Mouse (Mus musculus): ENCODE measurements around the gene Nxph4. TPM values are rescaled to one million over a fixed set of nuclear protein-coding genes. Genes with fewer than 3 reads are reported as not detected.
A peak's percentile ranks its signal among the peaks of the same experiment; 100 is the strongest.

The Nxph4 gene
- polyA plus RNA-seq, 1 experiment from 2014 or later, result 109 TPM

DNA sequence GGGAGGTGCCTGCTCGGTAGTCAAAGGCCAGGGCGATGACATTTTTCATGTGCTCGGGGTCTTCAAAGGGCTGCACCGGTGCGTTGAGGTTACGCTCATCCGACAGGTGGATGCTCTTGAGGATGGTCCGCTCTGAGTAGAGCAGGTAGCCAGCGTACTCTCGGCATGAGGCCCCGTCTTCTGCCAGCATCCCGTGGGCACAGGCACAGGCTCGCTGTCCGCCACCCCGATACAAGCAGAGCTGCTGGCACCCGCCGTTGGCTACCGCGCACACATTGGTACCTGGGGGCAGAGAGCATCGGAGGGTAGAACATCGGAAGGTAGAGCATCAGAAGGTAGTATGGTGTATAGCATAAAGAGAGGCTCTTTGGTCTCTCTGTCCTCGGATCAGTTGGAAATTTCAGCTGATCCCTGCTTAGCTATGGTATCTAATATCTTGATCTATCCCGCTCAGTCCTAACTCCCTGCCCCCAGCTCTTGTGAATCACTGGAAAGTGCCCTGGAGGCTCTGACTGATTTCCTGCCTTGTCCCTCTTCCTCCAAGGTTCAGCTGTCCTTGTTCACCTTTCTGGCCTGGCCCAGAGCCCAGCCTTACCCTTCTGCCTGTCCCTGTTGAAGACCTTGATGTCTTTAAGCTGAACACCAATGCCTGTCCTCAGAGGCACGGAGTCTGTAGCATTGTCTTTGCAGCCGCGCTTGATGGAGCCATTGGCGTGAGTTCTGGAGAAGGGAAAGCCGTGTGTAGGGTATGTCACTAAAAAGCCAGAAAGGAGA is 32.4 kb upstream of the Nxph4 start:
- WGBS, result 95% methylated on average over 28 of the region's 28 CpGs
- H3K36me3 ChIP-seq, result peaks cover 84% of the 10 kb centered on the region
- H3K4me1 ChIP-seq, result peaks cover 5% of the 10 kb centered on the region; the same call in 1 of the 2 replicates
- no peak overlapping the region for H3K9ac ChIP-seq
- no peak overlapping the region for H3K4me2 ChIP-seq (replicated peaks)
- H3K9me3 ChIP-seq (replicated peaks), result no peaks in the 10 kb centered on the region
- no peak overlapping the region for H3K4me3 ChIP-seq
- no peak for ATAC-seq (ENCODE audit: low FRiP score)
- H3K27me3 ChIP-seq, result no peaks in the 10 kb centered on the region
- H3K27ac ChIP-seq, result no peak overlapping the region

DNA sequence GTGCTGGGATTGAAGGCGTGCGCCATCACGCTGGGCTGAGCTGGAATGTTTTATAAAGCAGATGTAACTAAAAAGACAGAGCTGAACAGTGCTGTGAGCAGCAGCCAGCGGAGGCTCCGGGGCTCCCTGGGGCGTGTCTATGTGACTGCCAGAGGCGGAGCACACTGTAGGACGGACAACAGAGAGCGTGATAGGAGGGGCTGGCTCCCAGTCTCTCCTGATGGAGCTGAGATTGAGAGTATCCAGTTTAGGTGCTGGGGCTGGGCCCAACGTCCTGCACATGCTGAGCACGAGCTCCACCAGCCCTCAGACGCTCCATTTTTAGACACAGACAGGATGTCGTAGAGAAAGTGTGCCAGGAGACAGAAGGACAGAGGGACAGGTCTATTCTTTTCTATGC is 29.9 kb upstream of the Nxph4 start:
- Histone ChIP-seq H3K4me2 (replicated peaks) (no peak overlapping the region), H3K27me3 (no peaks in the 10 kb centered on the region), H3K9me3 (replicated peaks) (no peaks in the 10 kb centered on the region), H3K27ac (0 out of 2 replicates have a peak overlapping the region, but pooled peaks have one; percentile 3), H3K4me1 (peaks cover 5% of the 10 kb centered on the region; the same call in 1 of the 2 replicates), H3K4me3 (no peak overlapping the region), H3K9ac (no peak overlapping the region; the same call in 1 of the 2 replicates), H3K36me3 (peaks cover 91% of the 10 kb centered on the region)
- 0 out of 2 replicates have a peak, but pooled peaks have one; percentile 38 for ATAC-seq (ENCODE audit: low FRiP score)
- WGBS, result 56% methylated on average over 13 of the region's 13 CpGs

DNA sequence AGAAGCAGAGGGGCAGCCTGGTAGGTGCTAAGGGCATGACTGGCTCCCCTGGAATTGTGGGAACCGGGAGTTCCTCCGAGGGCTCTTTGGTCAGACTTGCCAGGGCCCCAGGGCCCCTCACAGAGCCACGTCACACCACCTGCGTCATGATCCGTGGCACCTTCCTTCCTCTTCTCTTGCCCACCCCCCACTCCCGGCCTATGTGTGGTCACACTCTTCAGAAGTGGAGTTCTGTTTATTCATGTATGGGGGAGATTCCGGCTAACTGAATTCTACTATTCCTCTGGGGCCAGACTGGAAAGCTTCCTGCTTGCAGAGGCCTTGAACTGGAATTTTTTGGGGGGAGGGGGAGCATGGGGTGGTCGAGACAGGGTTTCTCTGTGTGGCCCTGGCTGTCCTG is 29.5 kb upstream of the Nxph4 start:
- Histone ChIP-seq H3K9me3 (replicated peaks) (no peaks in the 10 kb centered on the region), H3K36me3 (peaks cover 91% of the 10 kb centered on the region), H3K9ac (no peak overlapping the region; the same call in 1 of the 2 replicates), H3K4me2 (replicated peaks) (no peak overlapping the region), H3K4me3 (no peak overlapping the region), H3K4me1 (peaks cover 5% of the 10 kb centered on the region; the same call in 1 of the 2 replicates), H3K27ac (no peak overlapping the region), H3K27me3 (no peaks in the 10 kb centered on the region)
- ATAC-seq (ENCODE audit: low FRiP score), result 0 out of 2 replicates have a peak, but pooled peaks have one; percentile 29
- WGBS, result 71% methylated on average over 8 of the region's 8 CpGs

- Histone ChIP-seq H3K36me3 (peaks cover 95% of the 10 kb centered on the region), H3K4me1 (peaks cover 5% of the 10 kb centered on the region; the same call in 1 of the 2 replicates), H3K9me3 (replicated peaks) (no peaks in the 10 kb centered on the region), H3K9ac (no peak overlapping the region), H3K4me3 (no peak overlapping the region), H3K27ac (no peak overlapping the region), H3K27me3 (no peaks in the 10 kb centered on the region), H3K4me2 (replicated peaks) (no peak overlapping the region)
- no peak for ATAC-seq (ENCODE audit: low FRiP score)
Measured at GRCm38 (mm10) chr10:127561145-127561544, 26.8 kb upstream of the Nxph4 start.

DNA sequence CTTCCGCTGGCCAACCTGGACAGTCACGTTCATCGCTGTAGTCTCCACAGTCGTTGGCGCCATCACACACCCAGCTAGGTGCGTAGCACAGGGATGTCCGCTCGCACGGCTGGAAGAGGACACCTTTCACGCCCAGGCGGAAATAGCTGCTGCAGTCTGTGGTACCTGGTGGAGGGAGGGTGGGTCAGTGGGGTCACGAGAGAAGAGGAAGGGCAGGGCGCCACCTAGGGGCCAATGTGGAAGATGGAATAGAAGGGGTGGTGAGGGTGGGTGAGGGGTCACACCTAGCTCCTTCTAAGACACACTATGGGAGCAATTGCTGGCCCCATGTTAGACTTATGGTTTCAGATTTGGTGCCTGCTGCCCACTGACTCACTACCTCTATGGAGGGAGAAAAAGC is 23.0 kb upstream of the Nxph4 start:
- no peaks in the 10 kb centered on the region for H3K27me3 ChIP-seq
- no peak overlapping the region for H3K4me3 ChIP-seq
- H3K9me3 ChIP-seq (replicated peaks), result no peaks in the 10 kb centered on the region
- ATAC-seq (ENCODE audit: low FRiP score), result no peak
- H3K4me2 ChIP-seq (replicated peaks), result no peak overlapping the region
- no peak overlapping the region for H3K9ac ChIP-seq
- WGBS, result 92% methylated on average over 13 of the region's 13 CpGs
- H3K36me3 ChIP-seq, result peaks cover 100% of the 10 kb centered on the region
- no peak overlapping the region for H3K27ac ChIP-seq
- no peaks in the 10 kb centered on the region for H3K4me1 ChIP-seq

DNA sequence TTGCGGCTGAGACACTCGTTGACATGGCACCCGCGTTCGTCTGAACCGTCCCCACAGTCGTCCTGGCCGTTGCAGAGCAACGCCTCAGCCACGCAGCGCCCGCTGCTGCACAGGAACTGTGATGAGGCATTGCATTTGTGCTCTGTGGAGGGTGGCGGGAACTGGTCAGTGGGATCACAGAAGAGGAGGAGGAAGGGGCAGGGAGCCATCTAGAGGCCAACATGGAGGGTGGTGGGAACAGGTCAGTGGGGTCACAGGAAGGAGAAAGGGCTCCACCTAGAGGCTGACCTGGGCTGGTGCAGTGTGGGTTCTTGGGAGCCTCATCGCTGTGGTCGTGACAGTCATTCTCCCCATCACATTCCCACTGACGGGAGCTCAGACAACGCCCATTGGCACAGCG is 21.3 kb upstream of the Nxph4 start:
- H3K4me1 ChIP-seq, result no peaks in the 10 kb centered on the region
- 70% methylated on average over 18 of the region's 18 CpGs for WGBS
- no peak overlapping the region for H3K4me2 ChIP-seq (replicated peaks)
- no peak overlapping the region for H3K9ac ChIP-seq
- H3K4me3 ChIP-seq, result no peak overlapping the region
- no peak overlapping the region for H3K27ac ChIP-seq
- H3K36me3 ChIP-seq, result peaks cover 100% of the 10 kb centered on the region
- peak; percentile 7; the same call in 1 of the 2 replicates for ATAC-seq (ENCODE audit: low FRiP score)
- no peaks in the 10 kb centered on the region for H3K9me3 ChIP-seq (replicated peaks)
- H3K27me3 ChIP-seq, result no peaks in the 10 kb centered on the region

DNA sequence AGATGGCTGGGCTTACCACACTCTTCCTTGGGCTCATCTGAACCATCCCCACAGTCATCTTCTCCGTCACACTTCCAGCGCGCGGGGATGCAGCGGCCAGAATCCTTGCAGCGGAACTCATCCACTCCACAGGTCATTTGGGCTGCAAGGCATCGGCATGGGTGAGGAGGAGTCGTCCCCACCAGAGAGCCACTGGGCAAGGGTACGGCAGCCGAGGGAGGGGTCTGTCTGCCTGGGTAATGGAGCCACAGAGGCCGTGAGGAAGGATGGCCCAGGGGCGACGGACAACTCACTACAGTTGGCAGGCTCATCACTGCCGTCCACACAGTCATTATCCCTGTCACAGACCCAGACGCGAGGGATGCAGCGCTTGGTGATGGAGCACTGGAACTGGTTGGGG is 15.5 kb upstream of the Nxph4 start:
- no peaks in the 10 kb centered on the region for H3K27me3 ChIP-seq
- ATAC-seq (ENCODE audit: low FRiP score), result no peak
- H3K27ac ChIP-seq, result no peak overlapping the region
- no peak overlapping the region for H3K4me3 ChIP-seq
- peaks cover 100% of the 10 kb centered on the region for H3K36me3 ChIP-seq
- H3K9ac ChIP-seq, result no peak overlapping the region
- 92% methylated on average over 17 of the region's 17 CpGs for WGBS
- no peaks in the 10 kb centered on the region for H3K9me3 ChIP-seq (replicated peaks)
- H3K4me1 ChIP-seq, result no peaks in the 10 kb centered on the region
- no peak overlapping the region for H3K4me2 ChIP-seq (replicated peaks)

DNA sequence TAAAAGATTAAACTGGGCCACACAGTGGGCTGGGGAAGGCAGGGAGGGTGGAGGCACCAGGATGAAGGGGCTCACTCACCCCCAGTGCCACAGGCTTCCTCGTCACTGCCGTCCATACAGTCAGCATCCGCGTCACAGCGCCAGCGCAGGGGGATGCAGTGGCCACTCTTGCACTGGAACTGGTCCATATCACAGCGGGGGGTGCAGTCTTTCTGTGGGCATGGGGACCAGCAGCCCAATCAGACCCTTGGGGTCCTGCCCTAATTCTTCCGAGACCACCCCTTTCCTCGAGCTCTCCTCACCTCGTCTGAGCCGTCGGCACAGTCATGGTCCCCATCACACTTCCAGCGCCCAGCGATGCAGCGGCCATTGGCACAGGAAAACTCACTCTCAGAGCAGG is 13.9 kb upstream of the Nxph4 start:
- H3K36me3 ChIP-seq, result peaks cover 99% of the 10 kb centered on the region

GRCm38 (mm10) chr10:127546505-127546904 is 12.1 kb upstream of the Nxph4 start:
- Histone ChIP-seq H3K4me1 (peaks cover 6% of the 10 kb centered on the region; the same call in 1 of the 2 replicates), H3K27ac (no peak overlapping the region), H3K27me3 (no peaks in the 10 kb centered on the region), H3K4me3 (no peak overlapping the region), H3K4me2 (replicated peaks) (no peak overlapping the region), H3K36me3 (peaks cover 99% of the 10 kb centered on the region), H3K9me3 (replicated peaks) (no peaks in the 10 kb centered on the region), H3K9ac (no peak overlapping the region)
- ATAC-seq (ENCODE audit: low FRiP score), result no peak
- 93% methylated on average over 7 of the region's 7 CpGs for WGBS

More for the DNA sequence above, 13.9 kb upstream of the Nxph4 start:
- Histone ChIP-seq H3K4me2 (replicated peaks) (no peak overlapping the region), H3K4me1 (no peaks in the 10 kb centered on the region), H3K9me3 (replicated peaks) (no peaks in the 10 kb centered on the region), H3K4me3 (no peak overlapping the region), H3K27me3 (no peaks in the 10 kb centered on the region), H3K27ac (no peak overlapping the region), H3K9ac (no peak overlapping the region)
- ATAC-seq (ENCODE audit: low FRiP score), result no peak
- WGBS, result 93% methylated on average over 15 of the region's 15 CpGs

- H3K9me3 ChIP-seq (replicated peaks), result no peaks in the 10 kb centered on the region
- H3K4me2 ChIP-seq (replicated peaks), result no peak overlapping the region
- no peak for ATAC-seq (ENCODE audit: low FRiP score)
- no peak overlapping the region for H3K27ac ChIP-seq
- no peak overlapping the region for H3K4me3 ChIP-seq
- H3K9ac ChIP-seq, result no peak overlapping the region
- 92% methylated on average over 20 of the region's 20 CpGs for WGBS
- peaks cover 6% of the 10 kb centered on the region; the same call in 1 of the 2 replicates for H3K4me1 ChIP-seq
- peaks cover 98% of the 10 kb centered on the region for H3K36me3 ChIP-seq
- no peaks in the 10 kb centered on the region for H3K27me3 ChIP-seq
Measured at GRCm38 (mm10) chr10:127544375-127544774, 10.0 kb upstream of the Nxph4 start.

GRCm38 (mm10) chr10:127543916-127544315 is 9.6 kb upstream of the Nxph4 start:
- Histone ChIP-seq H3K4me2 (replicated peaks) (no peak overlapping the region), H3K9me3 (replicated peaks) (no peaks in the 10 kb centered on the region), H3K36me3 (peaks cover 98% of the 10 kb centered on the region), H3K9ac (no peak overlapping the region), H3K27ac (no peak overlapping the region), H3K4me3 (no peak overlapping the region), H3K4me1 (peaks cover 6% of the 10 kb centered on the region; the same call in 1 of the 2 replicates), H3K27me3 (no peaks in the 10 kb centered on the region)
- 85% methylated on average over 3 of the region's 3 CpGs for WGBS
- no peak for ATAC-seq (ENCODE audit: low FRiP score)

- H3K27ac ChIP-seq, result peak overlapping the region; percentile 49; the same call in 1 of the 2 replicates
- no peak overlapping the region for H3K4me3 ChIP-seq
- no peak for ATAC-seq (ENCODE audit: low FRiP score)
- H3K4me1 ChIP-seq, result peaks cover 8% of the 10 kb centered on the region; the same call in 1 of the 2 replicates
- H3K9me3 ChIP-seq (replicated peaks), result no peaks in the 10 kb centered on the region
- 41% methylated on average over 6 of the region's 6 CpGs for WGBS
- no peak overlapping the region for H3K4me2 ChIP-seq (replicated peaks)
- no peak overlapping the region for H3K9ac ChIP-seq
- H3K36me3 ChIP-seq, result peaks cover 91% of the 10 kb centered on the region
- H3K27me3 ChIP-seq, result 0 out of 2 replicates have a peak, but pooled peaks cover 1% of the 10 kb centered on the region
Measured at GRCm38 (mm10) chr10:127542720-127543119, 8.4 kb upstream of the Nxph4 start.
